Mouse (Mus musculus): ENCODE data around the gene Abhd2.

GRCm38 (mm10) chr7:79331197-79331596, 58.2 kb downstream of the Abhd2 start:
- TF ChIP-seq CTCF (IDR thresholded peaks at IDR 0.05; ENCODE audit: control insufficient read depth, insufficient read depth, low read length): no peak
- TF ChIP-seq POLR2A (IDR thresholded peaks at IDR 0.05; ENCODE audit: borderline replicate concordance, control insufficient read depth, low read depth, low read length): no peak

Data from bone marrow, adult 2 months (tissue).